Mouse (Mus musculus) spleen, postnatal 14 days (tissue): ENCODE measurements around the gene Herc6.
"Not testable (repeated sequence)": the region's sequence is repeated elsewhere in the genome, so short reads cannot be mapped to it uniquely, and the experiment has no call there.

ENCODE experiments used
- DNase-seq, 2 experiments: peaks; one replicate each; pipeline ENCODE4 v3.0.0; 2021 to 2022; ENCODE audit warnings: low spot score in 2 of 2

The Herc6 gene

DNA sequence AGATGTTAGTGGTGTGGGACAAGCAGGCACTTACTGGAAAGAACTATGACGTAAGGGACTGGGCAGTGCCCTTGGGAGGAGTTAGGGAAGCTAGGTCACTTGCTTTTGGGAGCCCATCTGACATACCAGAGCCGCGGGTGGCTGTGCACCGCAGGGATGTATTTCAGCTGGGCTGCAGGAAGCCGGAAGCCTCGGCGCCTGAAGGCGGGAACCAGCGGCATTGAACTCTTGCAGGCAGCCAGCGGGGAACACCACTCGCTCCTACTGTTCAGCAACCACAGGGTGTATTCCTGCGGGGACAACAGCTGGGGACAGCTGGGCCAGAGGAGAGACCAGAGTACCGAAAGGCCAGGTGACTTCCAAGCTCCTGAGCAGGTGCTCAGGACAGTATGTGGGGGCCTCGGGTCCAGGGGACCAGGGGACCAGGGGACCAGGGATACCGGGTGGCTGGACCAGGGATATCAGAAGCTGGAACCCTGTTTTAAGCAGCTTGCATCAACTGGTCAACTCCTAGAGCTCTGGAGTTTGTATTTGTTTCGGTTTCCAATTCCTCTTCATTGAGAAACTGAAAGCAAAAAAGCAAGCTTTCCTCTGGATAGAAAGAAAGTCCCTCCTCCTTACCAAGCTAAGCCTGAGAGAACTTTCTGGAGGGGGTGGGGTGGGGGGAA is at the start of gene Herc6:
Gene Herc6 (plus strand): TSS at position 120 of the 668 bp plus-strand sequence.
- DNase-seq: peak; percentile 52 to 53

GRCm38 (mm10) chr6:57531011-57531410 is 49.8 kb upstream of the Herc6 start:
- no peak for DNase-seq

- no peak for DNase-seq
Observed at GRCm38 (mm10) chr6:57531441-57531840, 49.4 kb upstream of the Herc6 start.

GRCm38 (mm10) chr6:57532022-57532421 is 48.8 kb upstream of the Herc6 start:
- no peak for DNase-seq

- no peak for DNase-seq
Observed at GRCm38 (mm10) chr6:57533410-57533809, 47.4 kb upstream of the Herc6 start.

DNA sequence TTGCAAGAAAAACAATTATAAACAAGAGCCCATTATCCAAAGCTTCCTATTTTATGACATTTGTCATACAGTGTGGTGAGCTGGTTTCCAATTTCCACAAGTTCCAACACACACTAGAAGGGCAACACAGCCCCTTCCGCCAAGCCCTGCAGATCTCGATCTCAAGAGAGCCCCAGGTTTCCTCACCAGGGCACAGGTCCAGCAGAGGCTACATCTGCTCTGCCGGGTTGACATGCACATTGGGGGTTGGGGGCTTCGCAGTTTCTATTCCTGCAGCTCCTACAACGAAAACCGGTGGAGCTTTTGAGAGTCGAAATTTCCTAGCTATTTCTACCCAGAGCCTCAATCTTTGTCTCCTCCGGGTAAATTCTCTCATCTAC is 46.6 kb upstream of the Herc6 start:
- no peak for DNase-seq

GRCm38 (mm10) chr6:57534611-57535286 is 46.1 kb upstream of the Herc6 start:
- peak; percentile 7 to 16 for DNase-seq

- peak; percentile 84 to 88 for DNase-seq
Observed at GRCm38 (mm10) chr6:57535386-57535936, 45.3 kb upstream of the Herc6 start, which contains the start of gene Ppm1k. Gene Ppm1k, minus strand, starts transcription at chr6:57535468.

- no peak for DNase-seq
Observed at GRCm38 (mm10) chr6:57535971-57536669, 44.7 kb upstream of the Herc6 start.

- no peak for DNase-seq
Observed at GRCm38 (mm10) chr6:57537887-57538286, 42.9 kb upstream of the Herc6 start.

DNA sequence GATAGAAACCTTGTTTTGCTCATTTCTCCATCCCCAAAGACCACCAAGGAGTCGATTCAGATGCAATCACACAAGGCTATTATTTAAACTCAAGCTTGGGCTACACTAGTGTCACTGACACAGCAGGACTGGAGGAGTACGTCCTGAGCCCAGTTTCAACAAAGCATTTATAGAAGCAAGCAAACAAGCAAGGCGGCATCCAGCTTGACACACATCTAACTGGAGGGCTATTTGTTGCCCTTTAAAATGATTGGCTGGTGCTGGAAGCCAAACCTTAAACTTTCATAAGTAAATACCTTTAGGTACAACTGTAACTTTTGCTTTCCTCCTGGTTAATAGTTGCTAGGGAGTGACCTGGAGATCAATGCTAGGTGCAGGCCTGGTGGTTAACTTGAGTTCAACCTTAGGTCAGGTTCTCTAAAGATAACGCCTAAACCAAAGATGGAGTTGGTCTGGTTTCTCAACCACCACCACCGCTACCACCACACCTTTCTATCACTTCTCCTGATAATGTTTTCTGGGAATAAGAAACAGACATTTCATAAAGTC is 39.8 kb upstream of the Herc6 start:
- no peak for DNase-seq

DNA sequence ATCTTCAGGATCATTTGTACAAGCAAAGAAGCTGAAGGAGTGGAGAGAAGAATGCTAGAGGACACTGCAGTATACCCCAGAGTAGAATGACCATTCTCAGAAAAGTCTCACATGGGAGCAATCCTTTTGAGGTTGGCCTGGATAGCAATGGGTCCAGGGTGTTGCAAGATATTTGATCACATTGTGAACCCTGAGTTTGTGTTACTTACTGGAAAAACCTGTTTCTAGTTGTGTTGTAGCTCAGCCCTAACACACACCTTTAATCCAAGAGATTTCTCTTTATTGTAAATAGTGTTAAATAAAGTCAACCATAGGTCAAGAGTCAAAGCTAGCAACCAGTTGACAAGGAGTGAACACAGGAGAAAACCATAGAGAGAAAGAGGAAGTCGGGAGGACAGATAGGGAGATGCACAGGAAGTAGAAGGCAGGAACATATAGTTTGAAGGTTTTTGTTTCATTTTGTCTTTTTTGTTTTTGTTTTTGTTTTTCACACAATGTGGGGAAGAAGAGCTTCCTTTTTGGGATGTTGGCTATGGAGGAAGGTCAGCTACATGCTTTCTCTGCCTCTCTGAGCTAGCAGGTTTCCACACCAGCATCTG is 39.0 kb upstream of the Herc6 start:
- DNase-seq: no peak

DNA sequence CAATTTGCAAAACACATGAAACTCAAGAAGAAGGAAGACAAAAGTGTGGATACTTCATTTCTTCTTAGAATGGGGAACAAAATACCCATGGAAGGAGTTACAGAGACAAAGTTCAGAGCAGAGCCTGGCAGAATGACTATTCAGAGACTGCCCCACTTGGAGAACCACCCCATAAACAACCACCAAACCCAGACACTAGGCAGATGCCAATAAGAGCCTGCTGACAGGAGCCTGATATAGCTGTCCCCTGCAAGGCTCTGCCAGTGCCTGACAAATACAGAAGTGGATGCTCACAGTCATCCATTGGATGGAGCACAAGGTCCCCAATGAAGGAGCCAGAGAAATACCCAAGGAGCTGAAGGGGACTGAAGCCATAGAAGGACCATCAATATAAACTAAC is 37.2 kb upstream of the Herc6 start:
- not testable (repeated sequence) for DNase-seq

DNA sequence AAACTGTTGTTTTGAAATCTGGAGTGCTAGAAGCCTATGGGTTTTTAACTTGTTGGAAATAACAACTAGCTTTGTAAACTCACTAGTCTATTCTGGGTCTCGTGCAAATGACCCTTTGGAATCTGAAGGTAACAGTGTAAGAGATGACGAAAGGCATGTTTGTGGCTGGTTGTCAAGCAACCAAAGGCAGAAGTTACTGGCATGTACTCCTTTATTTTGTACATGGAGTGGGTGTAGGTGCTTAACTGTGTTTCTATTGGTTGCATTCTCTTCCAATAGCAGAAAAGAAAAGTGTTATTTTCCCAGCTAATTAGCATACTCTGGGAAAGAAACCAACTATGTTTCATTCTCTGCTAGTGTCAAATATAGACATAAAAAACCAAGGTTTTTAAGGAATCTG is 35.9 kb upstream of the Herc6 start:
- no peak for DNase-seq

DNA sequence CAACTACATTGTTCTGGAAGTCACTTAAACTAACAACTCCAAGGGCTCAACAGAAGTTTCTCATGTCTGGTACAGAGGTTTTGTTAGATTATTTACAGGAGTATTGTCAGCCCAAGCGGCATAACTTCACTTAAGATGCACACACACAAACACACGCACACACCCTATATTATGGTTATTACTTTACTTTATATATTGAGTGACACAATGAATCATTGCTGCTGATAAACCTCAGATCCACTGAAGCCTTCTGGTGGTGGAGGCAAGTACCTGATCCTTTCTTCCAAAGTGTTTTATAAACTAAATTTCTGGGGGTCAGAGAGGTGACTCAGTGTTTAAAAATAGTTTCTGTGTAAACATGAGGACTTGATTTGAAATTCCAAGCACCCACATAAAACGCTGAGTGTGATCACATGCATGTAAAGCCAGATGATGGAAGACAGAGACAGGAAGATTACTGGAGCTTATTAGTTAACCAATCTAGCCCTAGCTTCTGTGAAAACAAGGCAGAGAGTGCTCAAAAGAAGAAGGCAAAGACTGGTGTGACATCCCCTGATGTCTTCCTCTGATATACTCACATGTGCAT is 29.5 kb upstream of the Herc6 start:
- no peak for DNase-seq

GRCm38 (mm10) chr6:57557796-57558317 is 22.9 kb upstream of the Herc6 start:
- no peak for DNase-seq

DNA sequence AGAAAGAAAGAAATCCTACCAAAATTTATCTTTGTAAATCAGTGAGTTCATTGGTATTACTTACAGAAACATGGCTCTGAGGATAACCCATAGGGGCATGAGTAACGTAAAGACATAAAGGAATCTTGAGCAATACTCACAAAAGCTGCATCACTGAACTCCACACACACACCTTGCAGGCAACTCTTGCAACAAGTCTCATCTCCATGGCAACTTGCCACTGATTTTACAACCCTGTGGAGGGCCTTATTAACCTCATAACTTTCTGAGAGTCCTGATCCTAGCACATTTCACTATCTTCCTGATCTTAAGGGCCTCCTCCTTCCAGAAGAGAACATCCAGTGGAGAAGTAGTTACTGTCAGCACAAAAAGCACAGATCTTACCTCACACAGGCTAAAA is 17.3 kb upstream of the Herc6 start:
- DNase-seq: no peak

DNA sequence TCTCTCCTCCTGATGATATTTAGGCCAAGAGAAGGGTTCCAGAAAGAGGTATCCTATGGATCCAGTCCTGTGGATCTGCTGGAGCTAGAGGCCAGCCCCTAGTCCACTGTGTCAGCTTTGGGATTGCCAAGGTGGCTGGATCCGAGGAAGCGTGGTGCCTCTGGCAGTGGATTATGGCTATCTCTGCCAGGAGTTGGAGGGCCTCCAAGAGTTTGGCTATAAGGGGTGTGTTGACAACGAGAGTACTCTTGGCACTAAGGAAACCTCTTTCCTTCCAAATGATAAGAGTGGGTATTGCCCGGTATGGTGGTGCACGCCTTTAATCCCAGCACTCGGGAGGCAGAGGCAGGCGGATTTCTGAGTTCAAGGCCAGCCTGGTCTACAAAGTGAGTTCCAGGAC is 15.3 kb upstream of the Herc6 start:
- no peak for DNase-seq

- DNase-seq: no peak
Observed at GRCm38 (mm10) chr6:57567630-57568029, 13.2 kb upstream of the Herc6 start.

- peak in 1 of 2 experiments; percentile 22 for DNase-seq
Observed at GRCm38 (mm10) chr6:57570170-57570974, 10.4 kb upstream of the Herc6 start.
